Mouse (Mus musculus) midbrain, postnatal 0 days (tissue): ENCODE measurements around the gene Rpl7a. TPM values are rescaled to one million over a fixed set of nuclear protein-coding genes. Genes with fewer than 3 reads are reported as not detected.

Experiments
- ATAC-seq: fragments of 200-750 bp; cut with Nextera tagmentation; 2 replicates; pipeline ENCODE4 v1.8.0; 2017; ENCODE audit warnings: moderate number of reproducible peaks, mild to moderate bottlenecking, moderate TSS enrichment, moderate library complexity; ENCODE audit not compliant: low FRiP score
- DNase-seq: peaks from one replicate; pipeline ENCODE4 v3.0.0-alpha.2; 2015; ENCODE audit warnings: low spot score
- H3K27ac ChIP-seq: fragments of 300-500 bp; sonication (generic); 2 replicates; pipeline ENCODE4 v1.5.1; 2014; ENCODE audit warnings: low read depth, mild to moderate bottlenecking, low read length, mixed read lengths
- H3K27me3 ChIP-seq: fragments of 300-500 bp; sonication (generic); 2 replicates; pipeline ENCODE4 v1.6.1; 2014; ENCODE audit warnings: low read length, control low read depth, mixed read lengths; ENCODE audit not compliant: insufficient read depth
- H3K36me3 ChIP-seq: fragments of 300-500 bp; sonication (generic); 2 replicates; pipeline ENCODE4 v1.6.1; 2014; ENCODE audit warnings: low read length, control low read depth, mixed read lengths; ENCODE audit not compliant: insufficient read depth
- H3K4me1 ChIP-seq: fragments of 300-500 bp; sonication (generic); 2 replicates; pipeline ENCODE4 v1.6.1; 2014; ENCODE audit warnings: mild to moderate bottlenecking, control low read depth, antibody characterized with exemption, low read length, mixed read lengths; ENCODE audit not compliant: insufficient read depth
- H3K4me2 ChIP-seq: fragments of 300-500 bp; sonication (generic); 2 replicates; pipeline ENCODE4 v1.6.1; 2014; ENCODE audit warnings: low read depth, mild to moderate bottlenecking, low read length, mixed read lengths; ENCODE audit not compliant: poor library complexity, severe bottlenecking
- H3K4me3 ChIP-seq: fragments of 300-500 bp; sonication (generic); 2 replicates; pipeline ENCODE4 v1.5.1; 2014; ENCODE audit warnings: low read depth, mild to moderate bottlenecking, low read length, moderate library complexity
- H3K9ac ChIP-seq: fragments of 300-500 bp; sonication (generic); replicated peaks from 2 replicates; pipeline ENCODE4 v1.6.1; 2014; ENCODE audit warnings: mild to moderate bottlenecking, low read length, moderate library complexity, mixed read lengths; ENCODE audit not compliant: poor library complexity, severe bottlenecking
- H3K9me3 ChIP-seq: fragments of 300-500 bp; sonication (generic); 2 replicates; pipeline ENCODE4 v1.6.1; 2016; ENCODE audit warnings: low read length, control low read depth
- CTCF ChIP-seq: IDR thresholded peaks from 2 replicates; pipeline ENCODE4 v1.5.1; 2016; ENCODE audit warnings: antibody characterized with exemption, mild to moderate bottlenecking
- WGBS: fragments of 180-500 bp; shearing (Covaris S2); extraction: QIAGEN DNeasy Blood & Tissue Kit; methylation state at CpG from one replicate; pipeline ENCODE4 v1.1.7; 2014; 5-methylcytosine and 5-hydroxymethylcytosine counted together
- polyA plus RNA-seq: library from polyadenylated mRNA; unstranded; fragments of >200 nt; fragmentation: Nextera tagmentation; extraction: Ambion mirVana; gene quantifications from 2 replicates; pipeline ENCODE4 v1.2.1, GENCODE M21; 2015
- total RNA-seq: library from RNA; depleted of rRNA; stranded (reverse); fragments of >200 nt; gene quantifications from 2 replicates; pipeline ENCODE4 v1.2.3, GENCODE M21; 2014

Gene Rpl7a
- total and polyA plus RNA-seq, 2 experiments from 2014 or later = 433 to 1,034 TPM

DNA sequence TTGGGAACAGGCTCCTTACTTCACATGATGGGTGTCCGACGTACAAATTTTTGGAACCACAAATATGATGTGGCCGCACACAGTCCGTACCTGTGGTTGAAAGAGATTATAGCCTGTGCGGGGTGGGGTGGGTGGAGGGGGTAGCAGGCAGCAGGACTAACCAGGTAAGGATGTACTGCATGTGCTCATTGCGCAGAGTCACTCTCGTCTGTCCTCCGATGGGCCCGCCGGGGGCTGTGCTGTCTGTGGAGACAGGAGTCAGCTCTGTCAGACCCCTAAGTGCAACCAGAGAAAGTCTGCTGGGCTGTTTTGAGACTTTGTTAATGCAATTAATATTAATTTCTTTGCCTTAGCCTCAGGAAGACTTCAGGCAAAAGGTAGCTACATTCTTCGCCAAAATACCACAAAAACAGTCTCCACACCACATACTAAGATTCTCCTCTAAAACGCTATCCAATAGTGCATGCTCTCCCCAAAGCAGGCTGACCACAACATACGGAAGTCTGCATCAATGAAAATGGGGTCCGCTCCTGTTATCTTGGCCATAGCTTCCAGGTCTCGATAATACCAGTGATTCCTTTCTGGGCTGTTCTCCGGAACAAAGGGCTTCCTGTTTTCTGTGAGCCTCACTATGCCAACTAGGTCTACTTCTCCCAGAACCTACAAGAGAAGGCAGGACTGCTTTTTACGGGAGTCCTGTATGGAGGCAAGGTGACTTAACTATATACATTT lies 3.0 kb downstream of the Rpl7a start:
- Histone ChIP-seq H3K4me2 (no peak overlapping the region), H3K9ac (no peak overlapping the region), H3K4me1 (peaks cover 34% of the 10 kb centered on the region), H3K27me3 (no peaks in the 10 kb centered on the region), H3K36me3 (peaks cover 28% of the 10 kb centered on the region), H3K27ac (no peak overlapping the region), H3K9me3 (no peaks in the 10 kb centered on the region), H3K4me3 (no peak overlapping the region)
- DNase-seq (no peak), ATAC-seq (no peak)
- TF ChIP-seq CTCF = no peak
- WGBS = 86% methylated on average over 17 of the region's 17 CpGs

DNA sequence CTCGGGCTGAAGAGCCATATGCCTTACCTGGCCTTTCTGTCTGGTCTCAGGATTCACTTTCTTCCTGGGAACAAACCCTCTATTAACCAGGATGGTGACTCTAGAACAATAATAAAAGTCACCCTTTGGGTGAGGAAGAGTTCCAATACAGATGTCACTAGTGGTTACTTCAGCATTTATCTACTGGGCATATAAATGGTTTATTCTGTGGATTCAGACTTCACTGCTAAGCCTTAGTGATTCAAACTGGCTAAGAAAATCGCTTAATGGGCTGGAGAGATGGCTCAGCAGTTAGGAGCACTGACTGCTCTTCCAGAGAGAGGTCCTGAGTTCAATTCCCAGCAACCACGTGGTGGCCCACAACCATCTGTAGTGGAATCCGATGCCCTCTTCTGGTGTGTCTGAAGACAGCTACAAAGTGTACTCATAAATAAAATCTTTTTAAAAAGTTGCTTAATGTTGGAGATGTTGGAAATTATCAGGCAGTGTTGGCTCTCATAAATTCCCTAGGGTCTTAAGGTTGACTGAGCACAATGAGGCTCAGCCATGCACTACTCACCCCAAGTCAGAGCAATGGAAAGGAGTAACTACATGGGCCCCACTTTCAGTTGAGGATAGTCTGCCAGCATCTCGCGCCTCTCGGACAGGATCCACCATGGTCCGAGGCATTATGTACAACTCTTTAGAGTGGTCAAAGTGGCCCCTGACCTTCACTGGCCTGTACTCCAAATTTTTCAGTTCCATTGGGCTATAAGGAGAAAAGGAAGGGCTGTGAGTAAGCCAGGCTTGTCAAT lies 3.8 kb downstream of the Rpl7a start:
- Histone ChIP-seq H3K4me1 (peaks cover 27% of the 10 kb centered on the region), H3K4me2 (no peak overlapping the region), H3K27me3 (no peaks in the 10 kb centered on the region), H3K4me3 (no peak overlapping the region), H3K27ac (no peak overlapping the region), H3K36me3 (peaks cover 34% of the 10 kb centered on the region), H3K9me3 (no peaks in the 10 kb centered on the region), H3K9ac (no peak overlapping the region)
- DNase-seq (no peak), ATAC-seq (no peak)
- TF ChIP-seq CTCF = peak; percentile 22; the same call in 1 of the 2 replicates
- 66% methylated on average over 8 of the region's 8 CpGs for WGBS

DNA sequence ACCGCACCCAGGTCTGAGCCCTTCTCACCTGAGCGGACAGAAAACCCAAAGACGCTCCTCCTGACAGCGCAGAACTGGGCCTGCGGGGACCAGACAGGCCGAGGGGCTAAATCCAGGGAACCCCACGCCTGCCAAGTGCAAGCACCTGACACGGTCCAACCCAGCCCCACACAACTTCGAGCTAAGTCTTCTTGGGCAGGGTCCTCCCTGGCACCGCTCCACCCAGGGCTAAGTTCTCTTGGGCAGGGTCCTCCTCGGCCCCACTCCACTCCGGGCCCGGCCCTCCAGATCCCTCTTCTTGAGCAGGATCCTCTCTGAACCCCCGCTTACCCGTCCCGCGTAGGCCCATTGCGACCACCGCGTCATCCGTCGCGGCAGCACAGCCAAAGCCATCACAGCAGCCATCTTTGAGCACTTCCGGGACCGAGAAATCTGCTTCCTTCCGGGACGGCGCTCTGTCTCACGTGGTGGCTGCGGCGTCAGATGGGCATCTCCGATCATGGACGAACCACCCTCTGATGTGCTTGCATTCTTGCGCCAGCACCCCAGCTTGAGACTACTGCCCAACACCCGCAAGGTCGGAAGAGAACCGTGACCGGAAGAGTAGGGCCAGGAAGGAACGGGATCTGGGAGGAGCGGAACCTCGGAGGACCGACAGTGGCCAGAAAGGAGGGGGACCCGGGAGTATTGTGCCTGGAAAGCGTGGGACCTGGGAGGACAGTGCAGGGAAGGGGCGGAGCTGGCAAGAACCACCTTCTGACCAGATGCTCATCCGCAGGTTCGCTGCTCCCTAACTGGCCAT lies 5.6 kb downstream of the Rpl7a start, which contains the start of the genes Surf2 and Surf1:
Gene Surf2 (plus strand): TSS at position 441 of the 802 bp plus-strand sequence.
Gene Surf1 (minus strand): TSS at position 604 of the 802 bp plus-strand sequence.
- peak; percentile 81 for ATAC-seq
- WGBS = 3% methylated on average over 47 of the region's 47 CpGs
- no peaks in the 10 kb centered on the region for H3K27me3 ChIP-seq
- TF ChIP-seq CTCF = no peak
- peak within 1 kb of the TSS; percentile 98 for H3K4me2 ChIP-seq
- H3K9me3 ChIP-seq = no peaks in the 10 kb centered on the region
- peak within 1 kb of the TSS; percentile 73 for H3K4me3 ChIP-seq
- peaks cover 51% of the 10 kb centered on the region for H3K36me3 ChIP-seq
- peaks cover 27% of the 10 kb centered on the region for H3K4me1 ChIP-seq
- H3K27ac ChIP-seq = peak within 1 kb of the TSS; percentile 78
- peak; percentile 90 for DNase-seq
- peak within 1 kb of the TSS; percentile 81 for H3K9ac ChIP-seq

DNA sequence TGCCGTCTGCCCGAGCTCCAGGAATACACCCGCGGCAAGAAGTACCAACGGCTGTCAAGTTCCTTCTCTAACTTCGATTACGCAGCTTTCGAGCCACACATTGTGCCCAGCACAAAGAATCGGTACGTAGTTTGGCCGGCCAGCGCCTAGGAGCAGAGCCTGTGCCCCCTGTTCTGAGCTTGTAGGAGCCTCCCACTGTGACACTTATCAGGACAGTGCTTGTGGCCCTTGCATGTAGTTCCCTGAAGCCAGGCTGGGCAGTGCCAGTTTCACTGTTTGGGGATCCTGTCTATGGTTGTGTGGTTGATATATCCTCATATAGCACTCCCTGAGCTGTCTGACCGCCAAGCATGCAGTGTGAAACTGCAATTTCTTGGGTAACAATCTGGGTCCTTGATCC lies 6.2 kb downstream of the Rpl7a start:
- H3K9me3 ChIP-seq = no peaks in the 10 kb centered on the region
- peak overlapping the region; percentile 78 for H3K27ac ChIP-seq
- peak overlapping the region; percentile 98 for H3K4me2 ChIP-seq
- no peak for DNase-seq
- H3K4me3 ChIP-seq = peak overlapping the region; percentile 73
- no peak for TF ChIP-seq CTCF
- peak overlapping the region; percentile 81 for H3K9ac ChIP-seq
- H3K4me1 ChIP-seq = peaks cover 24% of the 10 kb centered on the region
- ATAC-seq = peak; percentile 18; the same call in 1 of the 2 replicates
- H3K36me3 ChIP-seq = peaks cover 58% of the 10 kb centered on the region
- no peaks in the 10 kb centered on the region for H3K27me3 ChIP-seq
- 3% methylated on average over 13 of the region's 13 CpGs for WGBS

DNA sequence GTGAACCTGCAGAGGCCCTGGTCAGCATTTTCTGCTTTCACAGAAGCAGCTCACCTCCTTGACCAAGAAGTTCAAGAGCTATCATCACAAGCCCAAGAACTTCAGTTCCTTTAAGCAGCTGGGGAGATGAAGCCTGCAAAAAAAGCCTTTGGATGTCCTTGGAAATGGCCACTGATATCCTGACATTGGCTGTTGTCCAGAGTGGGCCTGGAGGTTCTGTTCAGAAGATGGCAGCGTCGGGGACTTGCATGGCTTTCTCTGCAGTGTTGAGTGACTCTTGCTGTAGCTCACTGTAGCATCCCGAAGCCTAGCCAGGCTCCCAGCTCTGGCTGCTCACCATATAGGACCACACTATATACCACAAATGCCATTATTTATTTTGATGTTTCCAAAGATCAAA lies 9.1 kb downstream of the Rpl7a start:
- Histone ChIP-seq H3K9me3 (no peaks in the 10 kb centered on the region), H3K4me1 (peaks cover 20% of the 10 kb centered on the region), H3K27ac (no peak overlapping the region), H3K9ac (no peak overlapping the region), H3K27me3 (no peaks in the 10 kb centered on the region), H3K4me2 (no peak overlapping the region), H3K4me3 (no peak overlapping the region), H3K36me3 (peaks cover 59% of the 10 kb centered on the region)
- no peak for TF ChIP-seq CTCF
- no peak for ATAC-seq
- 87% methylated on average over 3 of the region's 3 CpGs for WGBS
- no peak for DNase-seq
